Mouse (Mus musculus): ENCODE data around the gene Tfip11.

- TF ChIP-seq POLR2A (IDR thresholded peaks at IDR 0.05; ENCODE audit: low read depth, low read length) (no peak), CTCF (IDR thresholded peaks at IDR 0.05; ENCODE audit: extremely low read depth, insufficient read depth, insufficient read length, insufficient replicate concordance) (no peak)
These were observed 48.2 kb upstream of the Tfip11 start for GRCm38 (mm10) chr5:112277906-112278470.
